Mouse (Mus musculus): ENCODE measurements around the gene Slc6a6.
A peak's percentile ranks its signal among the peaks of the same experiment; 100 is the strongest.

The Slc6a6 gene

DNA sequence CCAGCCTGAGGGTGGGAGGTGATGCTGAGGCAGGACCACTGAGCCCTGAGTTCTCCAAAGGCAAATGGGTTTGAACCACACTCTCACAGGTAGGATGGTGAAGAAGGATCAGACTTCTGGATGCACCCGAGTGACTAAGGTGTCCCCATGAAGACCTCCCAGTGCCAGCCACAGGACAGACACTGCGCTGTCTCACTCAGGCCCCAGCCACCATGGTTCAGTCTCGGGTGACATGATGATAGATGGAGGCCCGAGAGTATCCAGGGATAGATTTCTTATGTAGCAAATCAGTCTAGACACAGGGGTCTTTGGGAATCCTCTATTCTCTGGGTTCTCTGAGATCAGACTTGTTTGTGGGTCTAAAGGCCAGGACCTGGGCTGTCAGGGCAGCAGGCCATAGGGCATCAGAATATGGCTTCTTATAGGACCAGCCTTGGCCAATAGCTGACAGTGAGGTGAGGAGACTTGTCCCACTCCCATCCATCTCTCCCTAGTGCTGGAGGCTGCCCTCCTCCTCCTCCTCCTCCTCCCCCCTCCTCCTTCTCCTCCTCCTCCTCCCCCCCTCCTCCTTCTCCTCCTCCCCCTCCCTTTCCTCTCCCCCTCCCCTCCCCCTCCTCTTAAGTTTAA lies 36.8 kb downstream of the Slc6a6 start:
- DNase-seq (ENCODE audit: low spot score in 2 of 2): no peak

DNA sequence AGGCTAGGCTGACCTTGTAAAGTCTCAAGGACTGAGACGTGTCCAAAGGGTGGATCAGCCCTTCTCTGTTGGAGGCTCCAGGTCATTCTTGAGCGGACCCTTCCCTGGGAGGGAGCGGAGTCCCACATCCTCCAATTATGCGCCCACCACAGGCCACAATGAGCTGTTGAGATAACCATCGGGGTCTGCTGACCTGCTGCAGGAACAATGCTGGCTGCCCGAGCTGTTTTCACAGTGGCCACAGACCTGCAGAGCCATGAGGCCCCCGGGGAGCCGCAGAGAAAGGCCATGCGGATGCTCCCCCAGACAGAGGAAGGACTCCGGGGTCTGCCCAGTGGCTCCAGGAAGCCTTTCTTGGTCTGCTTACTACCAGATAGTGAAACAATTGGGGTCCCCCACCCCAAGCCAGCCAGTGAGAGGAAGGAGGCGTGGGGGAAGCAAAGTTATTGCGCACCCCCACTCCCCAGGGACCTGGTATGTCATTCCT lies 37.4 kb downstream of the Slc6a6 start:
- no peak for DNase-seq (ENCODE audit: low spot score in 2 of 2)

DNA sequence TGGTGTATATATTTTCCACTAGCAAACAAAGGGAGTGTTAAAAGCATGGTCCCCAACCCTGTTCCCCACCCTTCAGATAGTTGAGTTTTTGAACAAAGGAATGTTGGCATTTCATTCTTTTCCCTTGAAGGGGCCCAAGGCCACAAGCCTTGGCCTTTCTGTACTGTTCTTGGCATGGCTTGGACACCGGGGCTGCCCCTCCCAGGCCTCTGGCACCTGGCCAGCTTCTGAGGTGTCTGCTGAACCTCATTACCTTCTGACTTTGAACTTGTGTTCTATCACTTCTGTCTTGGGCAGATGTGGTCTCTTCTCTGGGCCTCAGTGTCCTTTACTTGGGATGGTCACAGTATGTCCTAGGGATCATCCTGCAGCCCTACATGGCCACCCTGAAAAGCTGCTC lies 43.5 kb downstream of the Slc6a6 start:
- DNase-seq (ENCODE audit: low spot score in 2 of 2): no peak

DNA sequence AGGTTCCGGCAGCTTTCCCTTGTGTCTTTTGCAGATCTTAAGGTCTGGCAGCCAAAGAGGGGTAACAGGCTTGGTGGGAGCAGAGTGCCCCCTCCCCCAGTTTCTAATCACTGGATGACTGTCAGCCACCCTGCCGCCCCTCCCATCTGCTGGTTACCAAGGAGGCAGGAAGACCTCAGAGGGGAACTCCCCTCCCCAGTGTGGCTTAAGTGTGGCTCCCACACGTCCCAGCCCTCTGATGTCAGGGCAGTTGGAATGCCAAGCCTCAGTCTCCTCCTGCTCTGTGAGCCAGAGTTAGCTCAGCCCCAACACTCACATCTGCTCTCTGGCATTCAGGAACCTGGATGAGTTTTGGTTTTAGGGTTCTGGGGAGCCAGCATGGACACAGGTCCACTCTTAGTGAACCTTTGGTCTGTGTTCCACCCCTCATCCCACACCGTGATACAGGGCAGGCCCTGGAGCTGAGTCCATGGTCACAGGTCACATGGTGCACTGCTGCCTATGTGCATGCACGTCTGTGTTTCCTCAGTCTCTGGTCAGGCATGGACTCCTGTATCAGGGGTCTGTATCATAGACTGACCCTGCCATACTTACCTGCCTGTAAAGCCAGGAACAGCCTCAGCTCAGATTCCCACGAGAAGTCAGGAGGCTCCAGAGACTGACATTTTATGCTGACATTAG lies 45.2 kb downstream of the Slc6a6 start:
- DNase-seq (ENCODE audit: low spot score in 2 of 2): no peak

DNA sequence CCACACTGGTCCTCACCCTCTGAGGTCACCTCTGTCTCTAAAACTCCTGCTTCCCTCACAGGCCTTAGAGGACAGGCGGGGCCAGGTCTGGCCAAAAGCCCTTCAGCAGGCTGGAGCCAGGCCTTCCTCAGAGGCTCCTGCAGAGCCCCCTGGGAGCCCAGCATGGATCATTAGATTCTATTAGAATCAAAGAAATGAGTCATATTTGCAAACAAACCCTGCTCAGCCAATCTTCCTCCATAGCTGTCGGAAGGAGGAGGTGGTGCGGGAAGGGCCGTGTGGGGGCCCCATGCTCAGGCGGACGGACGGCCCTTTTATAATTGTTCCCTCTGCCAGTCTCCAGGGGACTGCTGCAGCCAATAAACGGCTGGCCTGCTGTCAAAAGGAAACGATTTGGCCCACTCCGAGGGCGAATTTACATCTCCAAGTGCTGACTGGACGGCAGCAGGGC lies 45.8 kb downstream of the Slc6a6 start:
- peak in 1 of 2 experiments; percentile 59 for DNase-seq (ENCODE audit: low spot score in 2 of 2)

DNA sequence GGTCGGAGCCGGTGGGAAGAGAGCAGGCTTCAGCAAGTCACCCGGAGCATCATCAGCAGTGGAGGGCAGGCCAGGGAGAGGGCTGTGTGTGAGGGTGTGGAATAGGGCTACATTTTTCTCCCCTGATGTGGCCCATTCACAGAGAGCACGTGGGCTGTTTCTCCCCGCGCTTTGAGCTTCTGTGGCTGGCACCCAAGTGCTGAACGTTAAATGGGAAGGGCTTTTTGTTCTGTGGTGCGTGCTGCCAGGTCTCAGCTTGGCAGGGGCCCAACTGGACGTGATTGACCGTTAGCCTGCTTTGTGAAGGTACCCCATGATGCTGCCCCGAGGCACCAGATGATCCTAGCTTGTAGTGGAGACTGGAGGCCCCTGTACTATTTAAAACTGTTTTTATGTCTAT lies 48.3 kb downstream of the Slc6a6 start:
- peak in 1 of 2 experiments; percentile 37 for DNase-seq (ENCODE audit: low spot score in 2 of 2)

DNA sequence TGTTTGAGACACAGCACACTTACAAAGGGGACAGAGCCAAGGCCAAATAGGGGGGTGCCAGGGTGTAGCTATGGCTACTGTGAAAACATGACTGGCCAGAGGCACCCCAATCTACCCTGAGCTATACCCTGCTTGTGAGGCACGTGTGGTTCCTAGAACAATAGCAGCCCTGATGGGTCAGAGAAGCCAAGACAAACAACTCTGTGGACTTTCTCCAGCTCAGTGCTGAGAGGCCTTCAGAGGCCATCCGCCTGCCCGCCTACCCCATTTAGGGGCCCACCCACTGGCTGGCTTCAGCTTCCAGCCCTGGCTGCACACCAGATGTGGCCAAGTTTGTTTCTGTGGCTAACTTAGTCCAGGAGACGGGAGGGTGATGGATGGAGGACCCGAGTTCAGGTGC lies 52.6 kb downstream of the Slc6a6 start:
- DNase-seq (ENCODE audit: low spot score in 2 of 2): no peak

DNA sequence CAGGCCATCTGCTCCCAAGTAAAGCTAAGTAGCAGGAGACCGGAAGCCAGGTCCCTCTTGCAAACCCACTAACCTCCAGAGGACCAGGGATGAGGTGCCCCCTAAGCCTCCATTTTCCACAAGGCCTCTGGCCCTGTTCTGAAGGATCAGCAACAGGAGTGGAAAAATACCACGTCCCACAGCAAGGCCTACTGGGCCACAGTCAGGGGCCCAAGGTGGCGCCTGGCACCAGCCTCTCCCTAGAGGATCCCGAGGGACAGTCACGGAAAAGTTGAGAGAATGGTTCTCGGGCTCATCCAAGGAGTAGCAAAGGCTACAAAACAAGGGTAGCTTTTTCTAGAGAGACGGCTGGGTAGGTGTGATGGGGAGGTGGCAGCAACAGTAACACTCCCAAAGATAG lies 53.6 kb downstream of the Slc6a6 start:
- no peak for DNase-seq (ENCODE audit: low spot score in 2 of 2)

DNA sequence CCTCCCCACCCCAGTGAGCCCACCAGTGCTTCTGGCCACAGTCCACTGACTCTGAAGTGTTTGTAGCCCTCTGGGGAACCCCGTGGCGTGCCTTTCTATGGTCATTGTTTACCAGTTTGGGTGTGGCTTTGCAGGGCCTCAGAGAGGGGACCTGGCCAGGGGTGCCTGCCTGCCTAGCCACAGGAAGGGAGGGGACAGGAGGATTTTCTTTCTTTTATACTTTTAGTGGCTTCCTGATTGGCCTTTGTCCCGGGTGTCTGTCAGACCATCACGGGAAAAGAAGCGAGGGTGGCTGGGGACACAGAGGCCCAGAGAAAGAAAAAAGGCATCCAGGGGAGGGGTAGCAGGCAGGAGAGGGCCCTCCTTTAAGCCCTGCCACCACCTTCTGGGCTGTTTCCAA lies 54.2 kb downstream of the Slc6a6 start:
- no peak for DNase-seq (ENCODE audit: low spot score in 2 of 2)

DNA sequence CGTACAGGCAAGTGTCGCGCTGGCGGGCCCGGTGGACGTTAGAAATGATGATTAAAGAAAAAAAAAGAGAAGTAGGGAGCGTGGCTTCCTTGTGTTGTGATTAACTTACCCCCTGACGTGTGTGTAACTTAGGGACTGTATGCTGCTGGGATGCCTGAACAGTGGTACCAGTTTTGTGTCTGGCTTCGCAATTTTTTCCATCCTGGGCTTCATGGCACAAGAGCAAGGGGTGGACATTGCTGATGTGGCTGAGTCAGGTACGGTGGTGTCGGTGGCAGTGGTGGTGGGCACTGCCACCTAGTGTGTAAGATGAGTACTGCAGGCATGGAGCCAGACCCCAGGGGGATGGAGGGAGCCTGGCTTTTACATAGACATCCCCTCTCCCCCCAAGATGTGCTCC lies 57.2 kb downstream of the Slc6a6 start:
- DNase-seq (ENCODE audit: low spot score in 2 of 2): peak in 1 of 2 experiments; percentile 71

DNA sequence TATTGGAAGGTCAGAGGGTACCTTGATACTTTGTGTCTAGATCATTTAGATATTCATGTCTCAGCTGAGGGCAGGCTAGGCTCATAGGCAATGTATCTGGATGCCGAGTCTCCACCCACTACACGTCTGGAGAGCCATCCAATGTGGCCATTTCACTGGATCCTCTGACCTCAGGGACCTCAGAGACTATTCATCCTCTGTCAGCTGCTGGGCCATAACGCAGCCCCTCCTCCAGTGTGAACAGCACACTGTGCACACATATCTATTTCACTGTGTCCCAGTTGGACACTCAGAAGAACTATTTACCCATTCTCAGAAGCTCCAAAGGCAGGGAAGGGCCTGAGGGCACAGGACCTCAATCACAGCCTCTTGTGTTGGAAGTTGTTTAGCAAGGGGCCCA lies 58.6 kb downstream of the Slc6a6 start:
- DNase-seq (ENCODE audit: low spot score in 2 of 2): no peak

DNA sequence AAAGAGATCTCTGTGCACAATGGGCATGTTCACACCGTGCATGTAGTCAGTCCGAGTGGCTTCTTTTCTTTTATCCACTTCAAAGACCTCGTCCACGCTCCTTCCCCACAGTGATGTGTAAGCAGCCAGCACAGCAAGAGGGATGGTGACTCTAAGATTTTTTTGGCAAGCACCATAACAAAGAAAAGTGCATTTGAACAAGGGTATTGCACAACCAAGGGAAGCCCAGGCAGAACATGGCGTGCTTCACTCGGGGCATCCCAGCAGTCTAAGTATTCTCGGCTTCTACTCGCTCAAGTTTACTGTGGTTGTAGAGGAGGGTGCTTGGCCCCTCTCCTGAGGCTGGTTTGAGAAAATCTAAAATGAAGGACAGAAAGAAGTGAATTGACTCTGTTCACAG lies 59.1 kb downstream of the Slc6a6 start:
- no peak for DNase-seq (ENCODE audit: low spot score in 2 of 2)

DNA sequence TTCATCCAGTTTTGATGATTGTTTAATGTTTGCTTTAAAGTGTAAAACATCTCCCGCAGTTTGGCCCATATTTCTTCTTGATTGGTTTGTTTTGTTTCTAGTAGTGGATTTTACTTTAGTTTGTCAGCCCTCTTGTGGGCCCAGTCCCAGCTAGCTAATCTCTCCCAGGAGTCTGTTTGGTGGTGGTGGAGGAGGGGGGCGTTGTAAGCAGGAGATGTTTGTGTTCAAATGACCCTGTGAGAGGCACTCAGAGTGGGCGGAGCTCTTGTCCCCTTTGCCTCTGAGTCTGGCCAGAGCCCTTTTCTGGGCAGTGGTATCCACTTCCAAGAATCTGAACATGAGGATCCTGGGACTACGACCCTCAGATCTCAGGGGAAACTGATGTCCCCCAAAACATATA lies 60.0 kb downstream of the Slc6a6 start:
- no peak for DNase-seq (ENCODE audit: low spot score in 2 of 2)

DNA sequence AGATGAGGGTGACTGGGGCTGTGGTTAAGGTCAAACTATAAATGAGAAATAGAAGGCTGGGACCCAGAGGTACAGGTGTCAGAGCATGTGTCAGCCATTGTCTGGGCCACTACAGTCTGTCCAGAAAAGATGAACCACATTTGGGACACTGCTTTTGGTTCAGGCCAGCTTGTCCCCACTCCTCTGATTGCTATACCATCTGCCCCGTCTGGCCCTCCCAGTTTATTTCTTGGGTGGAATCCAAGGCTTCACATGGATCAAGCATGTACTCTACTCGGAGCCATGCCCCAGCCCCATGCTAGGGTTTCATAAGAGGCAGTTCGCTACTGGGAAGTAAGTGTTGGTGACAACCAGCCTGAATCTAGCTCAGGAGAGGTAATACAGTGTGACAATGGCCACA lies 61.4 kb downstream of the Slc6a6 start:
- no peak for DNase-seq (ENCODE audit: low spot score in 2 of 2)

DNA sequence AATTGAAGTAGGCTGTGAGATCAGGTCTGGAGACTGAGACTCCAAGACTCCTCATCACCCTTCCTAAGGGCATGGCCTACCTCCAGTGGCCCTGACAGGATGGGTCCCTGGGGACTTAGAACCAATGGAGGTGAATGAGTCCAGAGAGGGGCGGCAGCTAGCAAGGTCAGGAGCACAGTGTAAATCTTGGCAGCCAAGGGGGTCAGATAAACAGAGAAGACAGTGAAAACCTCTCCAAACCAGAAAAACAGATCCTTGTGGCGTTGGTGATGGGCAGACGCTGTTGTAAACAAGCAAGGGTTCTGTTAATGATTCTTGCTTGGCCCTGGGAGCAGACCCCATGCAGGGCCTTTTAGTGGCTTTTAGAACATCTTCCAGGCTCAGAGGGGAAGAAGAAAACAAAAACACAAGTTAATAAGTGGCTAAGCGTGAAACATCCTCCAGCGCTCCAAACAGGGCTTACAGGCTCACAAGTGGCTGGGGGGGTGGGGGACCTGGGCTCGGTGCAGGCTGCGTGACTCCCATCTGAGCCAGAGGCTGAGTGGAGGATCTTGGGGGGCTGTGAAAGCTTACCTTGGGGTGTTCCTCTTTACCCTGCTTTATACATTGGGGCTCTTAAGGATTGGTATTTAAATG lies 62.2 kb downstream of the Slc6a6 start:
- no peak for DNase-seq (ENCODE audit: low spot score in 2 of 2)

DNA sequence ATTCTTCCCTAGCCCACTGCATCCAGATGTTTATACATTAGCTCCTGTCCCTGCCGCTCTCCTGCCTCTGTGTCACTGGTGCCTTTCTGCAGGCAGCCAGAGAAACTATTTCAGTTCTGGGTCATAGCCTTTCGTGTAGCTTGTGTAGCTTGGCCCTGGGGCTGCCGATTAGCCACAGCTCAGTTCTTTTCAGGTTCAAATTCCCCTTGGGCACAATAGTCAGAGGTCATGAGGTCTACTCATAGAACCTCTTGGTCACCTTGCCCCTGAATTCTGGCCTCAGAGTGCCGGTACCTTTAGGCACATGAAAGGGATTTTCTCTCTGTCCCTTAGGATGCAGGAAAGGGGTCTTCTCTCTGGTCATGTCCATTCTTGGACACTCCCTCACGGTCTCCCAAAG lies 62.9 kb downstream of the Slc6a6 start:
- no peak for DNase-seq (ENCODE audit: low spot score in 2 of 2)

DNA sequence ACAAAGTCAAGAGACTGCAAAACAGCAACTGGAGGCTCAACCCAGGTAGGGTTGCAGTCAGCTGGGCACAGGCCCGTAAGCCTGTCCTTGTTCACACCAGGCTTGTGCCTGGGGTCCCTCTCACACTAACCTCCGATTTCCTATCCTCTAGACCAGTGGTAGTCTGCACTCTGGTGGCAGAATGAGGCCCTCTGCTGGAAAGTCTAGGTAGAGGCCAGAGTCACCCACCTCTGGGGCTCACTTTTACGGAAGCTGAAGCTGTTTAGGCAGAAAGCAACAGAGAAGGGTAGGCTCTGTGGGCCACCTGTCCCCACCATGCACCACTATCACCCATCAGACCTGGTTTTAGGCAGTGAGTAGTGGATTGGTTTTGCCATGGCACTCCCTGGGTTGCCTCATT lies 67.1 kb downstream of the Slc6a6 start:
- peak in 1 of 2 experiments; percentile 49 for DNase-seq (ENCODE audit: low spot score in 2 of 2)

DNA sequence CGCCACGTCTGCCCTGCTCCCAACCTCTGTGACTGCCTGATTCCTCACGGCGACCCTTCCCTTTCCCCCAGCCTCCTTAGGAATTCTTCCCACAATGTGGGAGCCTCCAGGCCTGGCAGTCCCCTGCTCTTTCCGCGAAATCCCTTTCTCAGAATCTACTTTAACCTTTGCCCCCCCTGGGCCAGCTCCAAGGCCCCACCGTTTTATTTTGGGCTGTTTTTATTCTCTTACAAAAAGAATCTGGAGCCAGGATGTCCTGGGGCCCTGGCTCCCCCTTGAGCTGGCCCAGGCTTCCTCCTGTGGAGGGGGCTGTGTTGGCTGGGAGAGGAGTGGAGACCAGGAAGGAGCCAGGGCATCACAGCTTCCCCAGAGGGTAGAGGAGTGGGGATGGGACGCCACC lies 69.0 kb downstream of the Slc6a6 start:
- no peak for DNase-seq (ENCODE audit: low spot score in 2 of 2)

DNA sequence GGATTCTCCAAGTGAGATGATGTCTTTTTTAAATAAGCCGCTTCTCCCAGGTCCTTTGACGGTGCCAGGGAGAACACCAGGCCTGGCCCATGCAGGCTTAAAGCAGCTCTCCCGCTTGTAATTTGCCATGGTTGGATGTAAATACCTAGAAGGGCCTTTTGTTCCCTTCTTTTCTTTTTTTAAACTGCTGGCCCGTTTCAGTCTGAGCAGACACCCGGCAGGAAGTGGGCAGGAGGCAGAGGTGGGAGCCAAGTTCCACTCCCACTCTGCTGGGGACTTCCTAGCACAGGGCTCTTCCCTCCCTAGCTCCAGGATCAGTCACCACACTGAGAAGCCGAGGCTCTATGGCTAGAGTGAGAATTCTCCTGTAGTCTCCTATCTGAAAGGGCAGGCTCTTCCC lies 70.2 kb downstream of the Slc6a6 start:
- peak in 1 of 2 experiments; percentile 59 for DNase-seq (ENCODE audit: low spot score in 2 of 2)

DNA sequence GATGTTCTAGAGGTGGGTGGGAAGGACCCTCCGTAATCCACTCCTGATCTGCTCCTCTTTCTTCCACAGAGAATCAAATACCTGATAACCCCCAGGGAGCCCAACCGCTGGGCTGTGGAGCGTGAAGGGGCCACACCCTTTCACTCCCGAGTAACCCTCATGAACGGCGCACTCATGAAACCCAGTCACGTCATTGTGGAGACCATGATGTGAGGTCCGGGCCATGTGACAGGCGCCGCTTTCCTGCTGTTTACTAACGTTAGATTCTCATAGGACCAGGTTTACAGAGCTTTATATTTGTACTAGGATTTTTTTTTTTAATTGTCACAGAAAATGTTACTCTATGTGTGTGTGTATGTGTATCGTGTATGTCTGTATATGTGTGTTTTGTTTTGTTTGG lies 71.0 kb downstream of the Slc6a6 start:
- DNase-seq (ENCODE audit: low spot score in 2 of 2): no peak

DNA sequence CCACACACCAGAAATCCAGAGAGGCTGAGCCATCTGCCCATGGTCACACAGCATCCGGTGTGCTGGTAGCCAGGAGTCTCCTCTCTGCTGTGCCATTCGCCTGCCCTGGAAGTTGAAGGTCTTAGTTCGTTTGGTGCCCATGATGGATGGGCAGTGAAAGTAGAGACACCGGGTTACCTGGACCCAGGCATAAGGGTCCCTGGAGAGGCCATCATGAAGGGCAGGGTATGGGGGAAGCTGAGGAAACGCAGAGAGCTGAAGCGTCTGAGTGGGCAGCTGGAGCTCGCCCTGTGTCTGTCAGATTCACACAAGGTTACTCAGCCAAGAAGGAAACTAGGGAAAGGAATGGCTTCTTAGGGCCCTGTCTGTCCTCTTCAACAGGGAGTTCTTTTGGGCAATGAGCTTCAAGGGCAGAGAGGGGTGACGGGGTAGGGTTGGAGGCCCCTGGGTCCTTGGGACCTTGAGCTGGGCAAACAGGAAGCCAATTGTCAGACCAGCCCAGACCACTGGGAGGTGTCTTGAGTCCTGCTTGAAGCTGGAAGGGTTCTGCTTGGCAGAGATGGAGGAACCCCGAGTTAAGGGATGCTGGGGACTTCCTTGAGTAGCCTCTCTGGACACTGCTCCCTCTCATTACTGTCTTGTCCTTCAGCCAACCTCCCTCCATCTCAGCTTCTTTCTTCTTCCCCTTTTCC lies 78.3 kb downstream of the Slc6a6 start:
- DNase-seq (ENCODE audit: low spot score in 2 of 2): no peak

DNA sequence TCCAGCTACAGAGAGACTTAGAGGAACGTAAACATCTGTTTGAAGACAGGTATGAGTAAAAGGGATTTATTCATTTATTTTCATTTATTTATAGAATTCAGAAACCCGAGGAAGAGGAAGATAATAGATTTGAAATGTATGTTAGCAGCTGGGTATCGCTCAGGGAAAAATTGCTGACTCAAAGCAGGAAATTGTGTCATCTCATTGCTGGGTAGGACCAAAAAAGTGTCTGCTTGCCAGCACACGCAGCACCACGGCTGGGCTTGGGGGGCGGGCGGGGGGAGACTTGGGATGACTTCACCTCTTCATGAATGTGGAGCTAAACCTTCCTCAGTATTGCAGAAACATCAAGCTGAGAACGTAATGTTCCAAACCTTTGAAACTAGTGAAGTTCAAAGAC lies 83.7 kb downstream of the Slc6a6 start:
- DNase-seq (ENCODE audit: low spot score in 2 of 2): no peak

DNA sequence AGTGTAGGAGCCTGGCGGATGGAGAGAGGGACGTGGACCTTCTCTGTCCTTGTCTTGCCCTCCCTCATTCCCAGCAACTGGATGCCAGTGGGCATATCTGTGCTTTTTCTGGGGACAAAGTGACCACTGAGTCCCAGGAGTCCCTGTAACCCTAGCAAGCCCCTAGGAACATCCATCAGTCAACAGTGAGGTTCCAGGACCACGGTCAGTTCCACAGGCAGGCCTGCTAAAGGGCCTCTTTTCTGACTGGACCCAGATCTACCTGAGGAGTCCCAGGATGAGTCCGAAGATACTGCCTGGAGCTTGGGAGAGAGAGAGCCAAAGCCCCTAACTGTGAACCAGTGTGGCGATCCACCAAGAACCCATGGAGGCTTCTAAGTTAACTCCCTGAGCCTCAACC lies 90.1 kb downstream of the Slc6a6 start:
- no peak for DNase-seq (ENCODE audit: low spot score in 2 of 2)
